ENCODE assay signal across 17 mouse cellular contexts in the genomic region with DNA sequence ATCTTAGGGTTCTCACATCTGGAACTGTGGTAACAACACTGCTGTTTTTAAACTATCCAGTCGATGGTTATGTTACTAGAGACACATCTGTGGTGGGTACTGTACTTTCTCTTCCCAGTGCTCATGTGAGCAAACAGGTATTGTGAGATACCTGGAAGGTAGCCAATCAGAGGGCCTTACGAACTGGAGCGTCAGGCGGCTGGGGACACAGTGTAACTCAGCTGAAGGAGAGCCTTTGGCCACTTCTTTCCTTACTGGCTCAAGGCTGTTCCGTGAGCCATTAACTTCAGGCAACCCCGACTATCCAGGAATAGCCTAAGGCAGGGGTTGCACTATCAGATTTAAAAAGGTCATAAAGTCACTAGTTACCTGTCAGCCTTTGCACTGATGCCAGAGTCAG. TPM values are rescaled to one million over a fixed set of nuclear protein-coding genes. Genes with fewer than 3 reads are reported as not detected.
DNase-seq lines count a peak whose midpoint lies in the region; ATAC-seq and TF ChIP-seq lines count a peak whose summit lies in the region.
"Had no signal": no experiment of that assay in that cellular context is flagged by ENCODE, and none has a peak within 500 bp of the region (broad histone marks: within the 10 kb centered on the region; RNA-seq: fewer than 3 reads in every experiment).

No protein-coding gene starts in this region.

- H3K27ac ChIP-seq in liver, postnatal 0 days (ENCODE audit: low read depth): no peak overlapping the region
- H3K27ac ChIP-seq in MEL (ENCODE audit: control insufficient read depth, low read depth, low read length): peak overlapping the region; percentile 49
- peak overlapping the region; percentile 0; the same call in 1 of the 2 replicates for H3K27ac ChIP-seq in embryonic fibroblast, embryonic 13.5 days (ENCODE audit: insufficient read depth, low read length)
- peak overlapping the region; percentile 17; the same call in 1 of the 2 replicates for H3K27ac ChIP-seq in small intestine, adult 2 months (ENCODE audit: insufficient read depth, low read depth, low read length)
- H3K27ac ChIP-seq: hindbrain, embryonic 14.5 days; limb, embryonic 13.5 days; neural tube, embryonic 13.5 days had no signal

- no peaks in the 10 kb centered on the region for H3K9me3 ChIP-seq in liver, postnatal 0 days (ENCODE audit: low read length)
- H3K9me3 ChIP-seq in MEL (replicated peaks; ENCODE audit: insufficient read depth, low read length): no peaks in the 10 kb centered on the region
- H3K9me3 ChIP-seq: heart, embryonic 12.5 days; limb, embryonic 13.5 days; neural tube, embryonic 13.5 days had no signal

- DNase-seq in liver, postnatal 0 days: no peak
- DNase-seq in liver (no peak), MEL (ENCODE audit: low read depth, low spot score) (no peak)
- DNase-seq in left cerebral cortex, postnatal 10 days (ENCODE audit: extremely low spot score in 1 of 2, low spot score in 2 of 2): no peak
- no peak for DNase-seq in spleen, postnatal 14 days (ENCODE audit: low spot score in 2 of 2)
- DNase-seq: cerebellum, adult 9-11 months; kidney, postnatal 10 days; lung, adult 18-20 months; right cerebral cortex, postnatal 14 days had no signal

- H3K4me2 ChIP-seq in liver, postnatal 0 days (ENCODE audit: low read depth, low read length): no peak overlapping the region
- H3K4me2 ChIP-seq: heart, embryonic 12.5 days; hindbrain, embryonic 14.5 days; limb, embryonic 13.5 days; neural tube, embryonic 13.5 days had no signal

- H3K79me2 ChIP-seq in MEL (ENCODE audit: control insufficient read depth, insufficient read depth, low read length, poor library complexity): no peaks in the 10 kb centered on the region; the same call in 1 of the 2 replicates

- no peak for TF ChIP-seq POLR2A in MEL (IDR thresholded peaks at IDR 0.05; ENCODE audit: control insufficient read depth in 1 of 2, insufficient read depth in 1 of 2, low read depth in 1 of 2, low read length in 2 of 2, poor library complexity in 1 of 2)
- no peak for TF ChIP-seq POLR2A in embryonic fibroblast, embryonic 13.5 days (IDR thresholded peaks at IDR 0.05; ENCODE audit: low read depth, low read length)
- no peak for TF ChIP-seq POLR2A in small intestine, adult 2 months (IDR thresholded peaks at IDR 0.05; ENCODE audit: low read depth, low read length)

- H3K9ac ChIP-seq in liver, postnatal 0 days (replicated peaks): no peak overlapping the region
- no peak overlapping the region for H3K9ac ChIP-seq in MEL (ENCODE audit: control insufficient read depth, low read depth, low read length, poor library complexity, severe bottlenecking)
- H3K9ac ChIP-seq: heart, embryonic 12.5 days; hindbrain, embryonic 14.5 days; limb, embryonic 13.5 days; neural tube, embryonic 13.5 days had no signal

- TF ChIP-seq EP300 in liver, postnatal 0 days (IDR thresholded peaks at IDR 0.05; ENCODE audit: low read depth): no peak
- no peak for TF ChIP-seq EP300 in MEL (IDR thresholded peaks at IDR 0.05; ENCODE audit: low read depth in 1 of 2, low read length in 2 of 2)

- intact Hi-C loops in left cerebral cortex, postnatal 10 days (cut with DNase I): no loop called here

- peak; percentile 54; the same call in 1 of the 2 replicates for ATAC-seq in liver, postnatal 0 days
- ATAC-seq: forebrain, embryonic 14.5 days had no signal

- no peak overlapping the region for H3K4me3 ChIP-seq in liver, postnatal 0 days (ENCODE audit: low read depth, low read length)
- H3K4me3 ChIP-seq in MEL (ENCODE audit: control insufficient read depth in 1 of 2, insufficient read depth in 1 of 2, low read depth in 2 of 2, low read length in 2 of 2): no peak overlapping the region
- H3K4me3 ChIP-seq in embryonic fibroblast, embryonic 13.5 days (ENCODE audit: insufficient read depth, low read length): no peak overlapping the region
- no peak overlapping the region for H3K4me3 ChIP-seq in small intestine, adult 2 months (ENCODE audit: low read depth, low read length)
- H3K4me3 ChIP-seq: erythroblast, embryonic 14.5 days; heart, embryonic 12.5 days; limb, embryonic 13.5 days; neural tube, embryonic 13.5 days had no signal

- no peak for TF ChIP-seq RAD21 in MEL (IDR thresholded peaks at IDR 0.05; ENCODE audit: low read depth, low read length)

- WGBS in liver, postnatal 0 days (ENCODE audit: insufficient replicate concordance): 81% methylated on average over 6 of the region's 6 CpGs
- WGBS in small intestine, adult 2 months: 23% methylated on average over 6 of the region's 6 CpGs

- H3K36me3 ChIP-seq in liver, postnatal 0 days (replicated peaks; ENCODE audit: insufficient read depth, low read length): peaks cover 9% of the 10 kb centered on the region; the same call in 1 of the 2 replicates
- H3K36me3 ChIP-seq in MEL (ENCODE audit: control insufficient read depth in 1 of 2, insufficient read depth in 2 of 2, low read length in 2 of 2): peaks cover 6 to 17% of the 10 kb centered on the region in 2 experiments
- peaks cover 3% of the 10 kb centered on the region; the same call in 1 of the 2 replicates for H3K36me3 ChIP-seq in small intestine, adult 2 months (ENCODE audit: control insufficient read depth, insufficient read depth, low read length)

- no peak for TF ChIP-seq CTCF in liver, postnatal 0 days (IDR thresholded peaks at IDR 0.05; ENCODE audit: low read depth)
- no peak for TF ChIP-seq CTCF in MEL (IDR thresholded peaks at IDR 0.05 in 2 of 3, conservative IDR thresholded peaks at IDR 0.05 in 1 of 3; ENCODE audit: control insufficient read depth in 1 of 3, insufficient read depth in 1 of 3, low read depth in 2 of 3, low read length in 3 of 3, poor library complexity in 1 of 3, severe bottlenecking in 1 of 3)
- TF ChIP-seq CTCF in embryonic fibroblast, embryonic 13.5 days (IDR thresholded peaks at IDR 0.05; ENCODE audit: borderline replicate concordance, insufficient read depth, low read length): no peak
- no peak for TF ChIP-seq CTCF in small intestine, adult 2 months (IDR thresholded peaks at IDR 0.05; ENCODE audit: extremely low read depth, insufficient read length, insufficient replicate concordance, low read depth, low read length)

- 0 out of 2 replicates have a peak, but pooled peaks cover 4% of the 10 kb centered on the region for H3K4me1 ChIP-seq in liver, postnatal 0 days (ENCODE audit: insufficient read depth)
- peaks cover 4 to 14% of the 10 kb centered on the region in 2 experiments for H3K4me1 ChIP-seq in MEL (ENCODE audit: control insufficient read depth in 1 of 2, insufficient read depth in 2 of 2, low read length in 2 of 2)
- peaks cover 17% of the 10 kb centered on the region for H3K4me1 ChIP-seq in embryonic fibroblast, embryonic 13.5 days (ENCODE audit: control insufficient read depth, insufficient read depth, low read length)
- peaks cover 2% of the 10 kb centered on the region; the same call in 1 of the 2 replicates for H3K4me1 ChIP-seq in small intestine, adult 2 months (ENCODE audit: control insufficient read depth, insufficient read depth, insufficient read length, low read length)
- H3K4me1 ChIP-seq: heart, embryonic 12.5 days; neural tube, embryonic 13.5 days had no signal

- H3K27me3 ChIP-seq in liver, postnatal 0 days (ENCODE audit: insufficient read depth, low read length): no peaks in the 10 kb centered on the region
- no peaks in the 10 kb centered on the region for H3K27me3 ChIP-seq in MEL (ENCODE audit: control insufficient read depth in 1 of 2, insufficient read depth in 2 of 2, low read length in 2 of 2)
- no peaks in the 10 kb centered on the region for H3K27me3 ChIP-seq in small intestine, adult 2 months (ENCODE audit: control insufficient read depth, insufficient read depth, low read length)
- H3K27me3 ChIP-seq: heart, embryonic 12.5 days; limb, embryonic 13.5 days; neural tube, embryonic 13.5 days had no signal

TF ChIP-seq in MEL, 35 proteins besides CTCF, POLR2A, EP300 and RAD21:
- TF ChIP-seq BHLHE40 (IDR thresholded peaks at IDR 0.05; ENCODE audit: borderline replicate concordance, low read depth, low read length): no peak
- TF ChIP-seq POLR2AphosphoS2 (IDR thresholded peaks at IDR 0.05; ENCODE audit: low read length): peak; percentile 59; the same call in 1 of the 2 replicates

RNA-seq across cellular contexts. Expression of a gene that starts 51.5 kb away (rescaled TPM):
- polyA plus RNA-seq in liver, postnatal 0 days (2015; fragmentation: Nextera tagmentation; extraction: Ambion mirVana): 36.0 and 39.3 TPM in 2 replicates
- 153 and 157 TPM in 2 replicates for total RNA-seq in MEL (2012; rRNA removed)
- 100 to 1,000 TPM; 309 to 348 TPM for polyA plus RNA-seq in MEL (2012; ENCODE audit: insufficient read depth in 1 of 2, insufficient read length in 2 of 2, low read depth in 1 of 2, low replicate concordance in 2 of 2, missing spikeins in 1 of 2)
- 198 and 206 TPM in 2 replicates for polyA plus RNA-seq in embryonic fibroblast, embryonic 13.5 days (2011; ENCODE audit: insufficient read length, low read depth, missing spikeins)
- 5.8 and 11.3 TPM in 2 replicates for polyA plus RNA-seq in small intestine, adult 2 months (2012; rRNA removed)
- total RNA-seq in left cerebral cortex, postnatal 10 days (2021): 10 to 100 TPM; 91.4 to 93.3 TPM
